Mouse (Mus musculus) forebrain, embryonic 14.5 days (tissue): ENCODE results near the gene Rab26. TPM values are rescaled to one million over a fixed set of nuclear protein-coding genes. Genes with fewer than 3 reads are reported as not detected.

Experiments used
- ATAC-seq: fragments of 200-750 bp; cut with Nextera tagmentation; 2 replicates; pipeline ENCODE4 v1.8.0; 2017; ENCODE audit warnings: mild to moderate bottlenecking, moderate library complexity
- DNase-seq: peaks from one replicate; pipeline ENCODE4 v3.0.0-alpha.2; 2015; ENCODE audit warnings: low spot score
- H3K27ac ChIP-seq: fragments of 300-500 bp; sonication (generic); 2 replicates; pipeline ENCODE4 v1.5.1; 2014; ENCODE audit warnings: low read depth, mild to moderate bottlenecking, control low read depth, low read length, moderate library complexity
- H3K27me3 ChIP-seq: fragments of 300-500 bp; sonication (generic); replicated peaks from 2 replicates; pipeline ENCODE4 v1.6.1; 2014; ENCODE audit warnings: low read length, control low read depth, mixed read lengths; ENCODE audit not compliant: control insufficient read depth, insufficient read depth
- H3K36me3 ChIP-seq: fragments of 300-500 bp; sonication (generic); 2 replicates; pipeline ENCODE4 v1.6.1; 2014; ENCODE audit warnings: low read length, control low read depth; ENCODE audit not compliant: control insufficient read depth, insufficient read depth
- H3K4me1 ChIP-seq: fragments of 300-500 bp; sonication (generic); 2 replicates; pipeline ENCODE4 v1.6.1; 2014; ENCODE audit warnings: antibody characterized with exemption, low read length, control low read depth; ENCODE audit not compliant: control insufficient read depth, insufficient read depth
- H3K4me2 ChIP-seq: fragments of 300-500 bp; sonication (generic); 2 replicates; pipeline ENCODE4 v1.6.1; 2014; ENCODE audit warnings: mild to moderate bottlenecking, control low read depth, low read length
- H3K4me3 ChIP-seq: fragments of 300-500 bp; sonication (generic); 2 replicates; pipeline ENCODE4 v1.5.1; 2014; ENCODE audit warnings: low read depth, low read length, control low read depth
- H3K9ac ChIP-seq: fragments of 300-500 bp; sonication (generic); 2 replicates; pipeline ENCODE4 v1.6.1; 2014; ENCODE audit warnings: mild to moderate bottlenecking, low read length, control low read depth, moderate library complexity
- H3K9me3 ChIP-seq: fragments of 300-500 bp; sonication (generic); replicated peaks from 2 replicates; pipeline ENCODE4 v1.6.1; 2016; ENCODE audit warnings: low read length, control low read depth, mixed read lengths; ENCODE audit not compliant: control insufficient read depth
- WGBS: fragments of 180-500 bp; shearing (Covaris S2); extraction: QIAGEN DNeasy Blood & Tissue Kit; methylation state at CpG from one replicate; pipeline ENCODE4 v1.1.7; 2014; 5-methylcytosine and 5-hydroxymethylcytosine counted together
- polyA plus RNA-seq: library from polyadenylated mRNA; unstranded; fragments of >200 nt; fragmentation: Nextera tagmentation; extraction: Ambion mirVana; gene quantifications from 2 replicates; pipeline ENCODE4 v1.2.1, GENCODE M21; 2014

Gene Rab26
- polyA plus RNA-seq, 1 experiment from 2014 or later: 4.0 TPM

DNA sequence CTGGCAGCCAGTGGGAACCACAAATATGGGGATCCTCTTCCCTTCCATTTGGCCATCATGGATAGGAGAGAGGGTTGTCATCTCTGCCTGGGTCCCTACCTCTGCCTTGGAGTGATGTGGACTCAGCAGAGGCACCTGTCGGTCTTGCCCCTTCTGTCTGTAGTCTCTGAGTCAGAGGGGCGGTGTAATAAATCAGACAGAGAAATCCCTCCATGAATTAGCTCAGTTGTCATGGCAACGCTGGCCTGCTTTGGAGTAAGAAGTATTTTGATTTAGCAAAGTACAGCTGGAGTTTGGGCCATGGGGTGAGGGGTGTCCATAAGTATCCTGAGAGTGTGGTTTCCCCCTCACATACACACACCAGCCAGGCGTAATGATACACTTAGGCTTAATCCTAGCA is 43.6 kb downstream of the Rab26 start:
- ATAC-seq (no peak), DNase-seq (peak; percentile 55)
- H3K27ac ChIP-seq: 0 out of 2 replicates have a peak overlapping the region, but pooled peaks have one; percentile 44
- H3K9ac ChIP-seq: no peak overlapping the region
- no peaks in the 10 kb centered on the region for H3K36me3 ChIP-seq
- 56% methylated on average over 4 of the region's 4 CpGs for WGBS
- H3K27me3 ChIP-seq: no peaks in the 10 kb centered on the region
- peaks cover 24% of the 10 kb centered on the region for H3K4me1 ChIP-seq
- no peaks in the 10 kb centered on the region for H3K9me3 ChIP-seq
- no peak overlapping the region for H3K4me3 ChIP-seq
- H3K4me2 ChIP-seq: peak overlapping the region; percentile 82; the same call in 1 of the 2 replicates

DNA sequence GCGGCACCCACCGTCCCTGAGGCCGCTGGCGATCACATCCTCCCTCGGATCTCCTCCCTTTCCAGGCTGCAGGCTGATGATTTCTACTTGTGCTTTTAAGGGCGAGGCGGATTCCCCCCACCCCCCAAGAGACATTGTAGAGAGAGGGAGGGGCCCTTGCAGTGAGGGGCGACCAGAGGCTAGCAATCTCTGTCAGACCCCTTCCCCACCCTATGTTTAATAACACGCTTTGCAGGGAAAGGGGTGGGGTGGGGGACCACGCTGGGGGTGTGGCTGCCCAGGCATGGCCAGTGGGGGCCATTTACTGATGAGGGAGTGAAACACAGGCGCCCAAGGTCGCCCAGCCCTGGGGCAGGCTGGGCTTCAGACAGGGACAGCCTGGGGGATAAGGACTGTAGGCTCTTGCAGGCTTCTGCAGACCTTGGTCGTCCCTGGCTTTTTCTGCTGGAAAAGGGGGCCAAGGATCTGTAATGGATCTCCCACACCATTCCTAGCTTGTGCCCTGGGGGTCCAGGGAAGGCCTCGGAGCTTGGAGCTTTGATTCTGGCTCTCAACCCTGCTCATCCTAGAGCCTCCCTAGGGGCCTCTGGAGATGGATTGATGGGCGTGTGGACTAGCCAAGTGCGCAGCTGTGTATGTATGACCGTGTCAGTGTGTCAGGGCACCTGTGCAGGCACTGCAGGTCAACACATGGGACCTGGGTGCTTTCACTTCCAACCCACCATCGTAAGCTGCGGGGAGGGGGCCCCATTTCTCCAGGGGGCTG is 44.6 kb downstream of the Rab26 start:
- Histone ChIP-seq H3K9me3 (no peaks in the 10 kb centered on the region), H3K4me3 (peak overlapping the region; percentile 87), H3K9ac (peak overlapping the region; percentile 94), H3K27me3 (no peaks in the 10 kb centered on the region), H3K27ac (peak overlapping the region; percentile 92), H3K4me2 (peak overlapping the region; percentile 82), H3K36me3 (no peaks in the 10 kb centered on the region), H3K4me1 (peaks cover 26% of the 10 kb centered on the region)
- WGBS: 20% methylated on average over 19 of the region's 19 CpGs
- DNase-seq (no peak), ATAC-seq (peak; percentile 22)

DNA sequence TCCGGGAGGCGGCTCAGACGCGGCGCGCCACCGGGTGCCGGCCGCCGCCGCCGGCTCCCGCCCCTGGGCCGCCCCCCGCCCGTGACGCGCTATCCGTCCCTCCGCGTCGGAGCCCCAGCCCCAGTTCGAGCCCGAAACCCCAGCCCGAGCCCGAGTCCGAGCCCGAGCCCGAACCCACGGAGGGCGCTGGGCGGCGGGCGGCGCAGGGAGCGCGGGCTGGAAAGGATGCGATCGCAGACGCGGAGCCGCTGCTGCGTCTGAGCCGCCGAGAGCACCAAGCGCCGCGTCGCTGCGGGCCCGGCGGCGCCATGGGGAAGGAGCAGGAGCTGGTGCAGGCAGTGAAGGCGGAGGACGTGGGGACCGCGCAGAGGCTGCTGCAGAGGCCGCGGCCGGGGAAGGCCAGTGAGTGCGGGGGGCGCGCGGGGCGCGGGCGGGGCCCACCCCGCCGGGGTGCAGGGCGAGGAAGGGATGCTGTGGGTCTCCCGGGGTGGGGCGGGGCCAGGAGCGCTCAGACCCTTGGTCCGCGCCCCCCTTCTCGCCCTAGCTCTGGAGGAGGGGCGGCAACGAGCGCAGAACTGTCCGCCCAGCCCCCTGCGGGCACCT is 45.2 kb downstream of the Rab26 start:
- Histone ChIP-seq H3K9ac (peak overlapping the region; percentile 94), H3K4me2 (peak overlapping the region; percentile 82), H3K4me1 (peaks cover 26% of the 10 kb centered on the region), H3K4me3 (peak overlapping the region; percentile 87), H3K9me3 (no peaks in the 10 kb centered on the region), H3K36me3 (no peaks in the 10 kb centered on the region), H3K27ac (peak overlapping the region; percentile 92), H3K27me3 (no peaks in the 10 kb centered on the region)
- WGBS: 2% methylated on average over 39 of the region's 81 CpGs
- ATAC-seq (peak; percentile 71), DNase-seq (peak; percentile 57)

DNA sequence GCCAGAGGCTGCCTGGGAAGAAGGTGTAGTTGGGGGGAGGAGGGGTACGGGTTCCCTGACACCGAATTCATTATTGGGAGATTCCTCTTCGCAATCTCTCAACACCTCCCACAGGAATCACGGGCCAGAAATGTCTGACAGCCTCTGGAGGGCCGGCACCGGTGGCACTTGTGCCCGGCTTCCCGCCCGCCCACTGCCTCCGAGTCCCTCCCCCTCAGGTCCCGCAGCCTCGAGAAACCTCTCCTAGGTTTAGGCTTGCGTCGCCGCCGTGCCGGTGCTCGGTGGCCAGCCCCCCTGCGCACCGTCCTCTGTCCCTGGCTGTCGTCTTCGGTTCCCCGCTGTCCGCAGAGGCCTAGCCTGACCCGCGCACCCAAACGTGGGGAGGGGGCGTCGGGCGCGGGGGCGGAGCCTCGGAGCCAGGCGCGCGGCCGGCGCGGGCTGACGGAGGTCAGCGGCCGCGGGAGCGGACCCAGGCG is 45.8 kb downstream of the Rab26 start, which contains the start of gene Caskin1:
Gene Caskin1 (plus strand): TSS at position 416 of the 476 bp plus-strand sequence.
- ATAC-seq: peak; percentile 55
- peak; percentile 53 for DNase-seq
- Histone ChIP-seq H3K36me3 (no peaks in the 10 kb centered on the region), H3K9ac (peak within 1 kb of the TSS; percentile 94), H3K9me3 (no peaks in the 10 kb centered on the region), H3K27ac (peak within 1 kb of the TSS; percentile 92), H3K4me1 (peaks cover 26% of the 10 kb centered on the region), H3K27me3 (no peaks in the 10 kb centered on the region), H3K4me2 (peak within 1 kb of the TSS; percentile 82), H3K4me3 (peak within 1 kb of the TSS; percentile 87)
- under 1% methylated on average over 40 of the region's 45 CpGs for WGBS

DNA sequence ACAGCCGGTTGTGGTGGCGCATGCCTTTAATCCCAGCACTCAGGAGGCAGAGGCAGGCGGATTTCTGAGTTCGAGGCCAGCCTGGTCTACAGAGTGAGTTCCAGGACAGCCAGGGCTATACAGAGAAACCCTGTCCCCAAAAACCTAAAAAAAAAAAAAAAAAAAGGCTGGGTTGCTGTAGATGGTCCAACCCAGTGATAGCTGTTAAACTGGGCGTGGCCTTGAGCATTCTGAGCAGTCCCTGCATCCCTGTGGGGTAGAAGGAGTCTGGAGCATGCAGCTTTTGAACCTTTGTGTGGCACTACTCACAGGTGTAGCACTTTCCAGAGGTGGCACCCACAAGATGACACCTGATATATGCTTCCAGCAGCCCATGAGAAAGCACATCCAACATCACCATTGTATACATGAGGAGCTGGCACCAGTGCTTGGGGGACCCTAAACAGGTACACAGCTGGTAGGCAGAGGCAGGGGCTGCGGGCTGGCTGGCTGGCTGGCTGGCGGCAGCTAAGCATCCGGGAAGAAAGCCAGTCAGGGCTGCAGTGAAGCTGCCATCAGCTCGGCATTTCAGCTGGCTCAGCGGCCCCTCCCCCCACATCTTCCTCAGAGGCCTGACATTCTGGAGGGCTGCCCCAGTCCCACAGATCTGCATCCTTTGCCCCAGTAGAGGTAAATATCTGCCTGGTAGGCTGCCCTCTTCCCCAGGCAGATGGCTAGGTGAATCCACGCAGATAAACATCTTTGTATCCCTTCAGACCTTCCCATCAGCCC is 48.7 kb downstream of the Rab26 start:
- WGBS: 47% methylated on average over 11 of the region's 11 CpGs
- Histone ChIP-seq H3K4me3 (no peak overlapping the region), H3K27ac (0 out of 2 replicates have a peak overlapping the region, but pooled peaks have one; percentile 30), H3K36me3 (no peaks in the 10 kb centered on the region), H3K27me3 (no peaks in the 10 kb centered on the region), H3K4me1 (peaks cover 22% of the 10 kb centered on the region), H3K9ac (0 out of 2 replicates have a peak overlapping the region, but pooled peaks have one; percentile 21), H3K9me3 (no peaks in the 10 kb centered on the region), H3K4me2 (no peak overlapping the region)
- ATAC-seq (peak; percentile 11; the same call in 1 of the 2 replicates), DNase-seq (peak; percentile 76)

DNA sequence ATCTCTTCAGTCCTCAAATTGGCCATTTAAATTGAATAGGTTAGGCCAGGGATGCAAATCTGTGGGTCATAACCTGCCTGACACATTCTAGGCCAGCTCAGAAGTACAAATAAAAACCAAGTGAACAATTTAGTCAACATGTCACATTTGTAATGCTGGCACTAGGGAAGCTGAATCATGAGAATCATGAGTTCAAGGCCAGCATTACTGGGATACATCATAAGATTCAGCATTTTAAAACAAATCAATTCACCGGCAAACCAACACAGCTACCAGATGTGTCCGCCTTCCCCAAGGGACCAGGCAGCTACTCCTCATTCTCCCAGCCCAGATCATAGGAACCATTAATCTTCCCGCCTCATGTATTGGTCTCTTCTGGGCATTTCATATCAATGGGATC is 50.5 kb downstream of the Rab26 start:
- H3K4me3 ChIP-seq: no peak overlapping the region
- peaks cover 13% of the 10 kb centered on the region for H3K4me1 ChIP-seq
- no peak overlapping the region for H3K9ac ChIP-seq
- no peaks in the 10 kb centered on the region for H3K27me3 ChIP-seq
- H3K27ac ChIP-seq: no peak overlapping the region
- no peak for DNase-seq
- no peaks in the 10 kb centered on the region for H3K9me3 ChIP-seq
- 90% methylated on average over 3 of the region's 3 CpGs for WGBS
- no peaks in the 10 kb centered on the region for H3K36me3 ChIP-seq
- ATAC-seq: no peak
- H3K4me2 ChIP-seq: no peak overlapping the region

DNA sequence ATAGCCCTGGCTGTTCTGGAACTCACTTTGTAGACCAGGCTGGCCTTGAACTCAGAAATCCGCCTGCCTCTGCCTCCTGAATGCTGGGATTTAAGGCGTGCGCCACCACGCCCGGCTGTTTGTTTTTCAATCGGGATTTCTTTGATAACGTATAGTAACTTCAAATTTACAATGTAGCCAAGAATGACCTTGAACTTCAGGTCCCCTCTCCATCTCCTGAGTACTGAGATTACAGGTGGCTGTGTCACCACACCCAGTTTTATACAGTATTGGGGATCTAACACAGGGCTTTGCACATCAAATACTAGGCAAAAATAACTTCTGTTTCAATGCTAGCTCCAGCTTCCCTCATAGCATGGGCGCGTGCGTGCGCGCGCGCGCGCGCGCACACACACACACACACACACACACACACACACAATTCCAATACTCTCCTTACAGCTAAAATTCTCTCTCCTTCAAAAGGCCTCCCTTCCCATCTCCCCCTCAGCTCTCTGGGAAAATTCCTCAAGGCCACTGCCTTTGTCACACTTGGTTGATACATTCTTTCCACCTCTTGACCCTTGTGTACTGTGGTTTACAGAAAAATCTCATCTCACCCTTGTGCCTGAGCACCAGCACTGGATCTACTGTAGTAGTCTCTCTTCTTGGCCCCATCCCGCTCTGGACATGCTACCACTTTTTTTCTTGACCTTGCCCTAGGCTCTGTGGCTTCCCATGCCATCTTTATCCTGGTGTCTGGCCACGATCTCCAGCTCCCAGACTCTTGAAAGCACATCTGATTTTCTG is 52.8 kb downstream of the Rab26 start:
- WGBS: 94% methylated on average over 20 of the region's 20 CpGs
- H3K36me3 ChIP-seq: peaks cover 15% of the 10 kb centered on the region

DNA sequence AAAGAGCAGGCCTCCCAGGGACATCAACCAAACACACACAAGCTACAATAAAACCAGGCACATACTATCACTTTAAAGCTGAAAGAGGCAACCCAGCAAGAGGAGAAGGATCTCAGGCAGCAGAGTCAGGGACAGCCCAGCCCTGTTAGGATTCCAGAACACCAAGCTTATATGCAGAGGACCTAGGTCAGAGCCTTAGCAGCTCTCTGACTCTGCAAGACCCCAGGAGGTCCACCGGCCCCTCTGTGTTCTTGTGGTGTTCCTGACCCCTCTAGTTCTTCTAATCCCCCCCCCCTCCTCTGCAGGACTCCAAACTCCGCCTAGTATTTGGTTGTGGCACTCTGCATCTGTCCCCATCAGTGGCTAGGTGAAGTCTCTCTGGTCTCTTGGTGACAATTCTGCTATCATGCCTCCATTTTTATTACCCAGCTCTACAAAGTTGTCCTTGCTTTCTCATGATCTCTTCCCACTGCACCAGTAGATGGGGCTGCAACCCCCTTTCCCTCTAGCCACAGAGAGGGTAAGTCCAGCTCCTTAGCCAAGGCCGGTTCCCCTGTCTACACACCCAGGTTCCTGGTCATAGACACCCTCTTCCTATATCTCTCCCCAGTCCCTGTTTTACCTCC is 53.7 kb downstream of the Rab26 start:
- DNase-seq (no peak), ATAC-seq (no peak)
- no peak overlapping the region for H3K27ac ChIP-seq
- no peak overlapping the region for H3K9ac ChIP-seq
- H3K4me3 ChIP-seq: no peak overlapping the region
- H3K36me3 ChIP-seq: peaks cover 24% of the 10 kb centered on the region
- no peak overlapping the region for H3K4me2 ChIP-seq
- peaks cover 7% of the 10 kb centered on the region for H3K4me1 ChIP-seq
- H3K27me3 ChIP-seq: no peaks in the 10 kb centered on the region
- no peaks in the 10 kb centered on the region for H3K9me3 ChIP-seq
- 47% methylated on average over 3 of the region's 3 CpGs for WGBS

More for the DNA sequence above, 52.8 kb downstream of the Rab26 start:
- ATAC-seq (no peak), DNase-seq (no peak)
- no peak overlapping the region for H3K4me2 ChIP-seq
- peaks cover 11% of the 10 kb centered on the region for H3K4me1 ChIP-seq
- H3K9ac ChIP-seq: no peak overlapping the region
- H3K9me3 ChIP-seq: no peaks in the 10 kb centered on the region
- no peaks in the 10 kb centered on the region for H3K27me3 ChIP-seq
- no peak overlapping the region for H3K4me3 ChIP-seq
- H3K27ac ChIP-seq: no peak overlapping the region
